Mouse (Mus musculus) NIH3T3 (cell line): ENCODE measurements around the gene Snrnp27.

Source experiments
- DNase-seq: peaks from one replicate; pipeline ENCODE4 v3.0.0-alpha.2; 2012; ENCODE audit warnings: low read depth

The Snrnp27 gene

GRCm38 (mm10) chr6:86683872-86684654 lies at the start of gene Snrnp27:
Snrnp27 (minus strand) TSS chr6:86684522.
- DNase-seq: peak; percentile 97

GRCm38 (mm10) chr6:86733183-86733876 lies 49.0 kb upstream of the Snrnp27 start, which contains the start of gene Gmcl1:
Gmcl1 (minus strand) TSS chr6:86733383.
- DNase-seq: peak; percentile 99

DNA sequence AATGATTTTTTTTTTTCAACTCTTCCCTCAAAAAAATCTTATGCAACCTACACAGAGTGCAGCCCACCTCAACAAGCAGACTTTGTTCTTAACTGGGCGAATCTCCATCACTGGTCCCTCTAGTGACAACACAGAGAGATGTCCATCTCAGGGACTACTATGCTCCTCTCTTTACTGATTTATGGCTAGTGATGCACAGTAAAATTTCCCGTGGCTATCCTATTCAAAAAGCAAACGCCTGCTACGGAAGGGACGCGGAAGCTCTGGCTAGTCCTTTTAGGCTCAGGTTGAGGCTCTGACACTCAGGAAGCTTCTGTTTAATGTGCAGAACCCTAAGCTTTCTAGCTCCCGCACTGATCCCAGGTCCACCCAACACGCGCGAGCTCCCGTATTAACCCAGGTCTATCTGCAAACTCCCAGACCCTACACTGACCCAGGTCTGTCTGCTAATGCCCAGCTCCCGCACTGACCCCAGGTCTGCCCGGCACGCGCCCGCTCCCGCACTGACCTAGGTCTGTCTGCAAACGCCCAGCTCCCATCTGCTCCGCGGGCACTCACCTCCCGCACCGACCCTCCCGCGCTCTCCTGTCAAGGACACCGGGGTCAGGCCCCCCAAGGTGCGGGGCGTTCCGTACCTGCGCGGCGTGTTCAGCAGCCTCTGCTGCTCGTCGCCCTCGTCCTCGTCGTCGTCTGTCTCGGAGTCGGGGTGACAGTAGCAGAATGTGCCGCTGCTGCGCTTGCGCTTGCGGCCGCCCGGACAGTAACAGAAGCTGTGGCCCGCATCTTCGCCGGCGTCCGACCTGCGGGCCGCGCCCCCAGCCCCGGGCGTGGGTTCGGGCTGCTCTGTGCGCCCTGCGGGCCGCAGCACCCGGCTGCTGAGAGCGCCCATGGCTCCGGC lies 48.2 kb upstream of the Snrnp27 start:
- peak; percentile 30 for DNase-seq

GRCm38 (mm10) chr6:86728711-86729110 lies 44.4 kb upstream of the Snrnp27 start:
- no peak for DNase-seq

DNA sequence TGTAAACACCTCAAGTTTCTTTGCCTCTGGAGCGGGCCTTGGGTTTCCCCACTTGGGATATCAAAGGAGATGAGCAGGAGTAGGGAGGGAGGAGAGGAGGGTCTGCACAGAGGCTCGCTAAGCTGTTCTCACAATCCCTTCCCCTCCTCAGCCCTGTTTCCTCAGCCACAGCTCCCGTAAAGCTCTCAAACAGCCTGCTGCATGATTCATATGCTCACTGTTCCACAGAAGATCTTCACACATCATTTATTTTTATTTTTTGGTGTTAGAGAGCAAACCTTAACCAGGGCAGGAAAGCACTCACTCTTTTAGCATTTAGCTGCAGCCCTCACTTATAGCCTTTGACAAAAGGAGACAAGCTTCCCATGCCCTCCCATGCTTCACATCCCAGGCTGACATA lies 37.7 kb upstream of the Snrnp27 start:
- no peak for DNase-seq

DNA sequence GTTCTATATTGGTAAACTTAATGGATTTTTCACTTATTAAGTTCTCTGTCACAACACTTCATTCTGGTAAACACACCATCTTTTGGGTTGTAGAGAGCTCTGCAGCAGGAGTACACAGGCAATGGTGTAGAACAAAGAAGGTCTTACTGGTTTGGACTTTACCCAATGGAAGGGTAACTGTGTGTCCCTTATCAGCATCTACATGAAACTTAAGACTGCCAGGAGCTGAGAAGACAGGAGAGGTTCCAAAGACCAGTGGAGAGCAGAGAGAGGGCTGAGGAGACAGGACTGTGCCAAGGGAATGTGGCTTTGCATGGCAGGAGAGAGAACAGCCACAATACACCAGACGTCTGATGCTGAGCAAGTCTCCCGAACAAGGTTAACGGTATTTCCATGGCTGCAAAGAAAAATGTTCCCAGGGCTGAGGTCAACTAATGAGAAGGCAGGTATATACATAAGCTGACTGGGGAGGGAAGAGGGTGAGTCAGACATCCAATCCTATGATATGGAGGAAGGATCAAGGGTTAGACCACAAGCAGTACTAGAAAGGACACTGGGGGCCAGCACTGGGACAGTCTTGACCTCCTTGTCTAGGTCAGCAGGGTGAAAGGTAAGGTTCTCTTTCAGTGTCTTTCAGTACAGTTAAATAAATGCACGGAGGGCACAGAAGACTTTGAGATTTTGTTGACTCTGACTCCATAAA lies 23.9 kb upstream of the Snrnp27 start:
- DNase-seq: no peak

GRCm38 (mm10) chr6:86702577-86702976 lies 18.3 kb upstream of the Snrnp27 start:
- DNase-seq: no peak

DNA sequence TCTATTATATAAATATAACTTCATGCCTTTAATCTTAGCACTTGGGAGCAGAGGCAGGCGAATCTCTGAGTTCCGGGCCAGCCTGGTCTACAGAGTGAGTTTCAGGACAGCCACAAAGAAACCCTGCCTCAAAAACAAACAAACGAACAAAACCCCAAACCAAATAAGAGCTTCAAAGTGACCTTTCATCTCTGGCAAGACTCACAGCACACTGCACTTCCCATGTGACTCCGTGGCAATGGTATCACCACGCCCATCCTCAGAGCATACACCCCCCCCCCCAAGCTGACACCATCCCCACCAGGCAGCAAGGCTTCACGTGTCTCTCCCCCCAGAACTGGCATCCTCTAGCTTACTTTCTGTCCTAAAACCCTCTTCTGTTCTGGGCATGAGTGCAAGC lies 13.6 kb upstream of the Snrnp27 start:
- no peak for DNase-seq

DNA sequence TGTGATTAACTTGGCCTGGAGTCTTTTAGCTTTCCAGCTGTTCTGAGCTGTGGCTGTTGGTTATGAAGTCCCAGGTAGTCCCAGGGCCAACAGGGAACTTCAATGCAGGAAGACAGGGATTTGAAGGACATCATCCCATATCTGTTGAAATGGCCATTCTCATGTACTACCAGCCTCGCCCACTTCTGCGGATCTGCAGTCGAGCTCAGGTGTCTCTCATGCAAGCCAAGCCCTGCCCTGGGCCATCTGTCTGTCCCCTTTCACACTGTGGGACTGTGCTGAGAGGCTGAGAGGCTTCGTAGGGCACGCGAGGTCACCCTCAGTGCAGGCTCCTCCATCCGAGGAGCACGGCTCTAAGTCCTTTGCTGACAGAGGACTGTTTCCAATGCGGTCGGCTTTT lies 11.9 kb upstream of the Snrnp27 start:
- no peak for DNase-seq

GRCm38 (mm10) chr6:86694465-86694864 lies 10.1 kb upstream of the Snrnp27 start:
- peak; percentile 81 for DNase-seq

DNA sequence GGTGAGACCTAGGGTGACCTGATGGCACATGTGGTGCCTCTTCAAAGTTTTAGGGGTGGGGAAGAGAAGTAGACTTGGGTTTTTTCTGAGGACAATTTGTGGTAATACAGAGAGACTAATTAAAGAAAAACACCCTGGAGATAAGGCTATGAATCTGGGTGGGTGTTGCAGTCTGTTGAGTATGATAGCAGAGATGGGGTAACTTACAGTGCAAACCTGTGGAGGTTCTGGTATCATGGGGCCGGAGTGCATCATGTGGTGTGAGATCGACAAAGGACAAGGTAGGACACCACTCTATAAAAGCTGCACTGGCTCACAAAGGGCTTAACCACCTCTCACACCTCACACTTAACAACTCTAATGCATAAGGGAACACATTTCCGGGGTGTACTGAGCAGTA lies 5.3 kb upstream of the Snrnp27 start:
- no peak for DNase-seq

GRCm38 (mm10) chr6:86686971-86687370 lies 2.6 kb upstream of the Snrnp27 start:
- peak; percentile 71 for DNase-seq

GRCm38 (mm10) chr6:86684655-86685011 lies 311 bp upstream of the Snrnp27 start:
- DNase-seq: no peak

- no peak for DNase-seq
These were observed 3.0 kb downstream of the Snrnp27 start for GRCm38 (mm10) chr6:86681289-86681688.

GRCm38 (mm10) chr6:86678341-86678740 lies 6.0 kb downstream of the Snrnp27 start:
- no peak for DNase-seq

- DNase-seq: peak; percentile 91
These were observed 13.4 kb downstream of the Snrnp27 start for GRCm38 (mm10) chr6:86670873-86671272.

DNA sequence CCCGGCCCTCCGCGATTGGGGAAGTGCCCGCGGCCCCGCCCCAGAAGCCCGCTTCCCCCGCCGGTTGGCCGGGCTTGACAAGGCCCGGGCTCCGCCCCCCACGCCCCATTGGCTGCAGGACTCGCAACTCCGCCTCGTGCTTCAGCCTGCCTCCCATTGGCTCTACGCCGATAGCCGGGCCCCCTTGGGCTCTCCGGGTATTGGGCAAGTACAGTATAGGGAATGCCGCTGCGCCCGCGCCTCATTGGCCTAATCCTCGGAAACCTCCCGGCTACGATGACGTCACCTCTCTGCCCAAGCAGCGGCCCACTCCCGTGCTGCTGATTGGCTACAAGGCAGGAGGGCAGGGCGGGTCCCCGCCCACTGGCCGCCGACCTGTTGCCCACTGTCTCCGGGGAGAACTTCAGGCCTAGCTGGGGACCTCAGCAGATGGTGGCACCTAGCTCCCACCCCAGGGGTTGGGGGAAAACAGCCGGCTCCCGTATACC lies 15.0 kb downstream of the Snrnp27 start:
- DNase-seq: peak; percentile 100

GRCm38 (mm10) chr6:86668580-86669239 lies 15.6 kb downstream of the Snrnp27 start, which contains the start of gene Mxd1:
Mxd1 (minus strand) TSS chr6:86669161.
- no peak for DNase-seq

GRCm38 (mm10) chr6:86667061-86667460 lies 17.3 kb downstream of the Snrnp27 start:
- DNase-seq: no peak

DNA sequence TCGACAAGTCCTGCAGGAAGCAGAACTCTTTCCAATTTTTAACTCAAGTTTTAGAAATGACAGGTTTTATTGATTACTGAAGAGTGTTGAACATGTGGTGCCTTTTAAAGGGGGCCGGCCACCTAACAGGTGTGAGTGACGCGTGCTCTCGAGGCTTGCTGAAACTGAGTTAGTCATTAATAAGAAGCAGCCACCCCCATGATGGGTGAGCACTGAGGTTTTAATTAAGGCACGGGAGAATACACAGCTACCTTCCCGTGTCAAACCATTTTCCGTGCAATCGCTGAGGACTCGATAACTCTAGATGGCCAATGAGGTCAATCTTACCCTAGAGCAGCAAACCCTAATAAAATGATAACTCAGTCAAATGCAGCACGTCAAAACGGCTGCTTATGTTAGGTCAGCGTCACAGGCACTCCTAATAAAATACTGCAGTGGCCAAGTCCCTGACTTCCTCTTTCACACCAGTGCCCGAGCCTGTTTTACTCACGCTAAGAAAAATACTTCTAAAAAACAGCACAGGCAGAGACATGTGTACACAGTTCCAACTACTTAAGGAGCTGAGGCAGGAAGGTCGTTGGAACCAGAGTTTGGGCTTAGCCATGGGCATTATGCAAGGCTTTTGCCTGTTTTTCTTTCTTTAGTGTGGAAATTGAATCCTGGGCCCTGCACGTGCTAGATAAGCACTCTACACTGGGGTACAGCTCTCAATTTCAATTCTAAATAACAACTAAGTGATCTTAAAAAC lies 18.6 kb downstream of the Snrnp27 start:
- DNase-seq: no peak
